Mouse (Mus musculus) spleen, postnatal 14 days (tissue): Measurements from ENCODE around the gene Otud1.
A peak's percentile ranks its signal among the peaks of the same experiment; 100 is the strongest.

Experiments used
- DNase-seq, 2 experiments: peaks; one replicate each; pipeline ENCODE4 v3.0.0; 2021 to 2022; ENCODE audit warnings: low spot score in 2 of 2

Gene Otud1

GRCm38 (mm10) chr2:19670851-19671688, 13.5 kb downstream of the Otud1 start:
- DNase-seq, result no peak

- DNase-seq, result peak in 1 of 2 experiments; percentile 38
Observed at GRCm38 (mm10) chr2:19682997-19683396, 25.4 kb downstream of the Otud1 start.

- DNase-seq, result no peak
Observed at GRCm38 (mm10) chr2:19685489-19686147, 28.1 kb downstream of the Otud1 start.

DNA sequence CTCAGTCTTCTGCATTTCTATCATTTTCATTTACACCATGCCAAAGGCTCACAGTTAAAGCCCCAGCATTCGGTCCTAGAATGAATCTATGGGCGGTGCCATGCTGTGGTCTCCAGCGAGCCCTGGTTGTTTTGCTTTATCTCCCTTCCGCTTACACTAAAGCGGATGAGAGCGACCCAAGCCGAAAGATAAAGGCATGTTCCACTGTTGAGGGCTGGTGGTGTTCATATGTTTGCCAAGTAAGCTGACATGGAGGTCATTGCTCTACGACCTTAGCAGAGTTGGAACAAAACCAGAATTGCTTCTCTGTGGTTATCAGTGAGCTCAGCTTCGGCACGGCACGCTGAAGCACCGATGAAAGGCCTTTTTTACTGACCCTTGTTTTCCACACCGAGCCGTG, 32.5 kb downstream of the Otud1 start:
- DNase-seq, result no peak

DNA sequence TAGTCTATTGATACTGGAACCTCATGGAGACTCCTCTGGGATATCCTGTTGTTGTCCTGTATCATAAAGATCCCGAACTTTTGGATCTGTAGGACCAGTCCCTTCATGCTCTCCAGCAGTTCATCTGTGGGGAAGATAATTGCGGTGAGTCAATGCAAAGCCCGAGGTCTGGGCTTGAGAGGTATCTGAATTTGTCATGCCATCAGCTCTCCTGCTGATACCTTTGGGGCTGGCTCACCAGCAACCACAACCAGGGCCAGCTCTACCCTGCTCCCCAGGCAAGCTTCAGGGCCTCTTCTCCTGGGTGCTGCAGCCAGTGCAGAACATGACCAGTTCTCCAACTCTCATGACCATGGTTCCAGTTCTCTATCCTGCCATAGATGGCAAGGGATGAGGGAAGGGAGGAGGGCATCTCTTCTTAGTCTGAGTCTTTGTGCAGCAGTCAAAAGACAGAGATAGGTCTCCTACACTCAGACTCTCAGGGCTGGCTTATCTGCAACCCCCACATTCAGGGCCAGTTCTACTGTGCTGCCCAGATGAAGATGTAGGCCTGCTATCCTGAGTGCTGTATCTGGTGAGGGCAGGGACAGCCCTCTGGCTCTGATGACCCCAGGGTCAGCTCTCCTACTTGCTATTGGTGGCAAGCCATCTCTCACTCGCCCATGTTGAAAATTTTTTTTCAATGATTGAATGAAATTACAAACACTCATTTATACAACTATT, 42.2 kb downstream of the Otud1 start:
- no peak for DNase-seq

DNA sequence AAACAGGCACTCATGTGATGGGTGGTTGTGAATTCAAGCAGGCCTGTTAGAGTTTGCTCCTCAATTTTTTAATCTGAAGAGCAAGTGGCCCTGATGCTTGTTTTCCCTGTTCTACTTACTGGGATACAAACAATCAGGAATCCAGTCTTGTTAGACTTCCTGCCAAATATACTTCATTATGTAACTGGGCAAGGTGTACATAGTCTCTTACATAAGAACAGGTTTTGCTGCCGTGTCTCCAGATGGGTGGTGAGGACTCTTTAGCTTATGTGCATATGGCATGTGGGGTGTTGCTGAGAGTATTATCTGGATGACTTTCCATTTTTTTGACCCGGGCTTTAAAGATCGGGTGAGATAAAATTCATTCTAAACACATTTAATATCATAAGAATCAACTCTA, 43.8 kb downstream of the Otud1 start:
- no peak for DNase-seq

GRCm38 (mm10) chr2:19703020-19703613, 45.6 kb downstream of the Otud1 start:
- no peak for DNase-seq

DNA sequence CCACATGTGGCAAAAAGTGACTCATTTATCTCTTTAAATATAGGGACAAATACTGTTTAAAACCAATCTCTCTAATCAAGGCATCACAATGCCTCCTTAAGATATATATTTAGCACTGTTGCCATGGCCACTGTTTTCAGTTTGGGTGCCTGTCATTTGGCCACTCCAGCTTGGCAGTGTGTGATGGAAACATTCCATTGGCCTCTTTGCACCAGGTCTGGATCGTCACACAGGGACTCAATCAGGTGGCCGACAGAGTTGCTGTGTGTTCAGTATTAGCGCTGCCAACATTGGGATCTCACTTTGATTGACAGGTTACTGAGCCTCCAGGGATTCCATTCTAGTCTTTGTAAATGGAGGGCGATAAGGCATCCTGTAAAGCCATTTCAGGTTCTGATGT, 46.1 kb downstream of the Otud1 start:
- no peak for DNase-seq

- no peak for DNase-seq
Observed at GRCm38 (mm10) chr2:19704272-19704671, 46.7 kb downstream of the Otud1 start.

- no peak for DNase-seq
Observed at GRCm38 (mm10) chr2:19706886-19707285, 49.3 kb downstream of the Otud1 start.
